Mouse (Mus musculus): ENCODE measurements around the gene Nell2. TPM values are rescaled to one million over a fixed set of nuclear protein-coding genes. Genes with fewer than 3 reads are reported as not detected.

Gene Nell2
- polyA plus RNA-seq, 1 experiment from 2014 or later, result 1.7 TPM

GRCm38 (mm10) chr15:95334323-95335296 lies 193.7 kb downstream of the Nell2 start:
- Histone ChIP-seq H3K4me3 (no peak overlapping the region), H3K36me3 (no peaks in the 10 kb centered on the region), H3K27me3 (replicated peaks) (no peaks in the 10 kb centered on the region), H3K9ac (no peak overlapping the region), H3K9me3 (no peaks in the 10 kb centered on the region), H3K27ac (replicated peaks) (no peak overlapping the region), H3K4me2 (no peak overlapping the region), H3K4me1 (no peaks in the 10 kb centered on the region)
- WGBS, result 76% methylated on average over 11 of the region's 11 CpGs
- no peak for ATAC-seq (ENCODE audit: extremely low read depth, insufficient number of reproducible peaks, low FRiP score, low TSS enrichment)

DNA sequence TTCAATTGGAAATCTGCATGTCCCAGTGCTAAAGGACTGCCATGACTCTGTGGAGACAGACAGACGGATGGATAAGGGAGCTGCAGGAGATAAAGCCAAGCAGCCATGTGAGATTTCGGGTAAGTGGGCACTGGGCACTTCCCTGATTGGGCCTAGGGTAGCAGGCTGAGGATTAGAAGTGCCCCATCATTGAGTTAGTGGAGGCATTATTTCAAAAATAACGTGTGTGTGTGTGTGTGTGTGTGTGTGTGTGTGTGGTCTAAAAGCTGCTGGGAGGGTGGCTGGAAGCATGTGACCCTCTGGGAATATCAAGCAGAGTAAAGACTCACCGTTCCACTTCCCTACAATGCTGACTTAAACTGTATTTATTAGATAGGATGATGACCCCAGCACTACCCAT lies 195.1 kb downstream of the Nell2 start:
- 49% methylated on average over 4 of the region's 4 CpGs for WGBS
- Histone ChIP-seq H3K4me3 (no peak overlapping the region), H3K9me3 (no peaks in the 10 kb centered on the region), H3K27ac (replicated peaks) (no peak overlapping the region), H3K36me3 (no peaks in the 10 kb centered on the region), H3K27me3 (replicated peaks) (no peaks in the 10 kb centered on the region), H3K4me1 (no peaks in the 10 kb centered on the region), H3K9ac (no peak overlapping the region), H3K4me2 (no peak overlapping the region)
- ATAC-seq (ENCODE audit: extremely low read depth, insufficient number of reproducible peaks, low FRiP score, low TSS enrichment), result no peak

- ATAC-seq (ENCODE audit: extremely low read depth, insufficient number of reproducible peaks, low FRiP score, low TSS enrichment), result no peak
- H3K9ac ChIP-seq, result no peak overlapping the region
- WGBS, result 54% methylated on average over 2 of the region's 2 CpGs
Observed at GRCm38 (mm10) chr15:95330926-95331325, 197.4 kb downstream of the Nell2 start.

GRCm38 (mm10) chr15:95322744-95323143 lies 205.6 kb downstream of the Nell2 start:
- H3K9ac ChIP-seq, result no peak overlapping the region
- no peaks in the 10 kb centered on the region for H3K27me3 ChIP-seq (replicated peaks)
- H3K4me1 ChIP-seq, result no peaks in the 10 kb centered on the region; the same call in 1 of the 2 replicates
- no peaks in the 10 kb centered on the region for H3K9me3 ChIP-seq
- WGBS, result 80% methylated on average over 2 of the region's 2 CpGs
- no peak overlapping the region for H3K4me2 ChIP-seq
- H3K36me3 ChIP-seq, result no peaks in the 10 kb centered on the region
- ATAC-seq (ENCODE audit: extremely low read depth, insufficient number of reproducible peaks, low FRiP score, low TSS enrichment), result no peak
- H3K4me3 ChIP-seq, result no peak overlapping the region
- H3K27ac ChIP-seq (replicated peaks), result no peak overlapping the region

More at GRCm38 (mm10) chr15:95330926-95331325, 197.4 kb downstream of the Nell2 start:
- H3K27ac ChIP-seq (replicated peaks), result no peak overlapping the region
- no peaks in the 10 kb centered on the region for H3K27me3 ChIP-seq (replicated peaks)
- H3K4me1 ChIP-seq, result no peaks in the 10 kb centered on the region
- H3K4me2 ChIP-seq, result no peak overlapping the region
- no peak overlapping the region for H3K4me3 ChIP-seq
- H3K9me3 ChIP-seq, result no peaks in the 10 kb centered on the region
- H3K36me3 ChIP-seq, result no peaks in the 10 kb centered on the region

- H3K4me3 ChIP-seq, result no peak overlapping the region
- no peak overlapping the region for H3K27ac ChIP-seq (replicated peaks)
- ATAC-seq (ENCODE audit: extremely low read depth, insufficient number of reproducible peaks, low FRiP score, low TSS enrichment), result no peak; the same call in 1 of the 2 replicates
- no peaks in the 10 kb centered on the region; the same call in 1 of the 2 replicates for H3K4me1 ChIP-seq
- H3K4me2 ChIP-seq, result no peak overlapping the region
- no peaks in the 10 kb centered on the region for H3K27me3 ChIP-seq (replicated peaks)
- WGBS, result 67% methylated on average over 4 of the region's 4 CpGs
- no peaks in the 10 kb centered on the region for H3K36me3 ChIP-seq
- H3K9ac ChIP-seq, result no peak overlapping the region
- H3K9me3 ChIP-seq, result no peaks in the 10 kb centered on the region
Observed at GRCm38 (mm10) chr15:95316626-95317025, 211.7 kb downstream of the Nell2 start.

- Histone ChIP-seq H3K4me2 (no peak overlapping the region), H3K27ac (replicated peaks) (no peak overlapping the region)
- no peak for ATAC-seq (ENCODE audit: extremely low read depth, insufficient number of reproducible peaks, low FRiP score, low TSS enrichment)
Observed at GRCm38 (mm10) chr15:95314808-95315145, 213.6 kb downstream of the Nell2 start.

GRCm38 (mm10) chr15:95314121-95314807 lies 214.1 kb downstream of the Nell2 start:
- ATAC-seq (ENCODE audit: extremely low read depth, insufficient number of reproducible peaks, low FRiP score, low TSS enrichment), result no peak
- H3K4me1 ChIP-seq, result no peaks in the 10 kb centered on the region; the same call in 1 of the 2 replicates
- H3K9ac ChIP-seq, result no peak overlapping the region
- 68% methylated on average over 16 of the region's 16 CpGs for WGBS
- no peak overlapping the region for H3K4me2 ChIP-seq
- H3K4me3 ChIP-seq, result no peak overlapping the region
- H3K27ac ChIP-seq (replicated peaks), result no peak overlapping the region
- no peaks in the 10 kb centered on the region for H3K9me3 ChIP-seq
- H3K27me3 ChIP-seq (replicated peaks), result no peaks in the 10 kb centered on the region
- H3K36me3 ChIP-seq, result no peaks in the 10 kb centered on the region

More at GRCm38 (mm10) chr15:95314808-95315145, 213.6 kb downstream of the Nell2 start:
- Histone ChIP-seq H3K9ac (no peak overlapping the region), H3K4me1 (no peaks in the 10 kb centered on the region; the same call in 1 of the 2 replicates), H3K27me3 (replicated peaks) (no peaks in the 10 kb centered on the region), H3K4me3 (no peak overlapping the region), H3K36me3 (no peaks in the 10 kb centered on the region), H3K9me3 (no peaks in the 10 kb centered on the region)
- 85% methylated on average over 5 of the region's 5 CpGs for WGBS

- Histone ChIP-seq H3K4me2 (no peak overlapping the region), H3K36me3 (no peaks in the 10 kb centered on the region), H3K27me3 (replicated peaks) (no peaks in the 10 kb centered on the region), H3K9ac (no peak overlapping the region), H3K4me3 (no peak overlapping the region), H3K4me1 (no peaks in the 10 kb centered on the region; the same call in 1 of the 2 replicates), H3K27ac (replicated peaks) (no peak overlapping the region), H3K9me3 (no peaks in the 10 kb centered on the region)
- WGBS, result 54% methylated on average over 5 of the region's 5 CpGs
- no peak for ATAC-seq (ENCODE audit: extremely low read depth, insufficient number of reproducible peaks, low FRiP score, low TSS enrichment)
Observed at GRCm38 (mm10) chr15:95313286-95313685, 215.1 kb downstream of the Nell2 start.

- H3K9ac ChIP-seq, result no peak overlapping the region
- H3K4me1 ChIP-seq, result no peaks in the 10 kb centered on the region
- no peaks in the 10 kb centered on the region for H3K9me3 ChIP-seq
- no peak overlapping the region for H3K4me2 ChIP-seq
- H3K27ac ChIP-seq (replicated peaks), result no peak overlapping the region
- no peaks in the 10 kb centered on the region for H3K36me3 ChIP-seq
- 76% methylated on average over 8 of the region's 8 CpGs for WGBS
- H3K4me3 ChIP-seq, result no peak overlapping the region
- ATAC-seq (ENCODE audit: extremely low read depth, insufficient number of reproducible peaks, low FRiP score, low TSS enrichment), result no peak
- H3K27me3 ChIP-seq (replicated peaks), result no peaks in the 10 kb centered on the region
Observed at GRCm38 (mm10) chr15:95304102-95304501, 224.3 kb downstream of the Nell2 start.

- no peak overlapping the region for H3K4me2 ChIP-seq
- no peaks in the 10 kb centered on the region for H3K27me3 ChIP-seq (replicated peaks)
- no peak overlapping the region for H3K4me3 ChIP-seq
- H3K9me3 ChIP-seq, result no peaks in the 10 kb centered on the region
- WGBS, result 81% methylated on average over 10 of the region's 10 CpGs
- H3K4me1 ChIP-seq, result no peaks in the 10 kb centered on the region
- no peak overlapping the region for H3K9ac ChIP-seq
- no peak overlapping the region for H3K27ac ChIP-seq (replicated peaks)
- no peak for ATAC-seq (ENCODE audit: extremely low read depth, insufficient number of reproducible peaks, low FRiP score, low TSS enrichment)
- H3K36me3 ChIP-seq, result no peaks in the 10 kb centered on the region
Observed at GRCm38 (mm10) chr15:95296561-95296960, 231.8 kb downstream of the Nell2 start.

- Histone ChIP-seq H3K27ac (replicated peaks) (no peak overlapping the region), H3K4me2 (no peak overlapping the region), H3K9ac (no peak overlapping the region), H3K36me3 (no peaks in the 10 kb centered on the region), H3K27me3 (replicated peaks) (no peaks in the 10 kb centered on the region), H3K4me1 (no peaks in the 10 kb centered on the region), H3K4me3 (no peak overlapping the region), H3K9me3 (no peaks in the 10 kb centered on the region)
- 63% methylated on average over 10 of the region's 10 CpGs for WGBS
- no peak for ATAC-seq (ENCODE audit: extremely low read depth, insufficient number of reproducible peaks, low FRiP score, low TSS enrichment)
Observed at GRCm38 (mm10) chr15:95289047-95289446, 239.3 kb downstream of the Nell2 start.

Measured in heart, embryonic 13.5 days (tissue).